Mouse (Mus musculus): ENCODE measurements around the gene Ofcc1.

Gene Ofcc1

GRCm38 (mm10) chr13:40236356-40236755 lies 124.9 kb downstream of the Ofcc1 start:
- no peak for DNase-seq

- no peak for DNase-seq
Observed at GRCm38 (mm10) chr13:40208314-40208713, 152.9 kb downstream of the Ofcc1 start.

- no peak for DNase-seq
Observed at GRCm38 (mm10) chr13:40181786-40182185, 179.5 kb downstream of the Ofcc1 start.

- no peak for DNase-seq
Observed at GRCm38 (mm10) chr13:40171775-40172174, 189.5 kb downstream of the Ofcc1 start.

GRCm38 (mm10) chr13:40167871-40168270 lies 193.4 kb downstream of the Ofcc1 start:
- DNase-seq: no peak

GRCm38 (mm10) chr13:40155466-40155865 lies 205.8 kb downstream of the Ofcc1 start:
- DNase-seq: no peak

GRCm38 (mm10) chr13:40139906-40140305 lies 221.3 kb downstream of the Ofcc1 start:
- DNase-seq: no peak

GRCm38 (mm10) chr13:40136096-40136495 lies 225.2 kb downstream of the Ofcc1 start:
- DNase-seq: no peak

GRCm38 (mm10) chr13:40135670-40136069 lies 225.6 kb downstream of the Ofcc1 start:
- DNase-seq: no peak

GRCm38 (mm10) chr13:40123868-40124267 lies 237.4 kb downstream of the Ofcc1 start:
- no peak for DNase-seq

GRCm38 (mm10) chr13:40112336-40112735 lies 248.9 kb downstream of the Ofcc1 start:
- DNase-seq: no peak

- DNase-seq: no peak
Observed at GRCm38 (mm10) chr13:40076236-40076635, 285.0 kb downstream of the Ofcc1 start.

GRCm38 (mm10) chr13:40074850-40075416 lies 286.3 kb downstream of the Ofcc1 start:
- DNase-seq: no peak

- DNase-seq: no peak
Observed at GRCm38 (mm10) chr13:40070004-40070403, 291.2 kb downstream of the Ofcc1 start.

GRCm38 (mm10) chr13:40061281-40061680 lies 300.0 kb downstream of the Ofcc1 start:
- no peak for DNase-seq

- DNase-seq: no peak
Observed at GRCm38 (mm10) chr13:40037881-40038280, 323.4 kb downstream of the Ofcc1 start.

- DNase-seq: no peak
Observed at GRCm38 (mm10) chr13:40036981-40037765, 324.1 kb downstream of the Ofcc1 start.

GRCm38 (mm10) chr13:40029426-40029825 lies 331.8 kb downstream of the Ofcc1 start:
- no peak for DNase-seq

- no peak for DNase-seq
Observed at GRCm38 (mm10) chr13:40028827-40029226, 332.4 kb downstream of the Ofcc1 start.

- DNase-seq: no peak
Observed at GRCm38 (mm10) chr13:40025816-40026215, 335.4 kb downstream of the Ofcc1 start.

GRCm38 (mm10) chr13:40023201-40023777 lies 338.0 kb downstream of the Ofcc1 start:
- no peak for DNase-seq

- no peak for DNase-seq
Observed at GRCm38 (mm10) chr13:40022609-40023008, 338.6 kb downstream of the Ofcc1 start.

GRCm38 (mm10) chr13:40000236-40000635 lies 361.0 kb downstream of the Ofcc1 start:
- no peak for DNase-seq

GRCm38 (mm10) chr13:39997901-39998300 lies 363.3 kb downstream of the Ofcc1 start:
- DNase-seq: no peak

All from thymus, postnatal 25 days (tissue).